Mouse (Mus musculus) intestine, postnatal 0 days (tissue): ENCODE results near the gene Zfp69. TPM values are rescaled to one million over a fixed set of nuclear protein-coding genes. Genes with fewer than 3 reads are reported as not detected.

Experiments used
- ATAC-seq: fragments of 200-750 bp; cut with Nextera tagmentation; 2 replicates; pipeline ENCODE4 v1.8.0; 2017; ENCODE audit warnings: mild to moderate bottlenecking, moderate TSS enrichment, moderate library complexity
- H3K27ac ChIP-seq: fragments of 300-500 bp; sonication (generic); 2 replicates; pipeline ENCODE4 v1.5.1; 2014; ENCODE audit warnings: mild to moderate bottlenecking, low read depth, low read length, moderate library complexity
- H3K27me3 ChIP-seq: fragments of 300-500 bp; sonication (generic); replicated peaks from 2 replicates; pipeline ENCODE4 v1.6.1; 2014; ENCODE audit warnings: low read length, mixed read lengths; ENCODE audit not compliant: control insufficient read depth, insufficient read depth
- H3K36me3 ChIP-seq: fragments of 300-500 bp; sonication (generic); 2 replicates; pipeline ENCODE4 v1.6.1; 2014; ENCODE audit warnings: mild to moderate bottlenecking, moderate library complexity; ENCODE audit not compliant: control insufficient read depth, insufficient read depth
- H3K4me1 ChIP-seq: fragments of 300-500 bp; sonication (generic); replicated peaks from 2 replicates; pipeline ENCODE4 v1.6.1; 2014; ENCODE audit warnings: antibody characterized with exemption, low read length, mixed read lengths; ENCODE audit not compliant: control insufficient read depth, insufficient read depth
- H3K4me2 ChIP-seq: fragments of 300-500 bp; sonication (generic); replicated peaks from 2 replicates; pipeline ENCODE4 v1.6.1; 2014; ENCODE audit warnings: low read depth, mild to moderate bottlenecking, moderate library complexity
- H3K4me3 ChIP-seq: fragments of 300-500 bp; sonication (generic); 2 replicates; pipeline ENCODE4 v1.5.1; 2014; ENCODE audit warnings: low read depth, low read length
- H3K9ac ChIP-seq: fragments of 300-500 bp; sonication (generic); 2 replicates; pipeline ENCODE4 v1.6.1; 2014; ENCODE audit warnings: mild to moderate bottlenecking, low read depth, low read length
- H3K9me3 ChIP-seq: fragments of 300-500 bp; sonication (generic); 2 replicates; pipeline ENCODE4 v1.6.1; 2016; ENCODE audit warnings: mixed run types; ENCODE audit not compliant: control insufficient read depth
- CTCF ChIP-seq: sonication (generic); IDR thresholded peaks from 2 replicates; pipeline ENCODE4 v1.5.1; 2016; ENCODE audit warnings: low read depth, mild to moderate bottlenecking, control low read depth, antibody characterized with exemption, moderate library complexity
- WGBS: fragments of 180-500 bp; shearing (Covaris S2); extraction: QIAGEN DNeasy Blood & Tissue Kit; methylation state at CpG from one replicate; pipeline ENCODE4 v1.1.7; 2014; 5-methylcytosine and 5-hydroxymethylcytosine counted together
- polyA plus RNA-seq: library from polyadenylated mRNA; unstranded; fragments of >200 nt; fragmentation: Nextera tagmentation; extraction: Ambion mirVana; gene quantifications from 2 replicates; pipeline ENCODE4 v1.2.1, GENCODE M21; 2015

The Zfp69 gene
- polyA plus RNA-seq, 1 experiment from 2014 or later, result 2.2 TPM

GRCm38 (mm10) chr4:120948938-120949337, 2.6 kb downstream of the Zfp69 start:
- no peaks in the 10 kb centered on the region for H3K4me1 ChIP-seq
- no peak for TF ChIP-seq CTCF
- no peak overlapping the region for H3K9ac ChIP-seq
- H3K4me2 ChIP-seq, result no peak overlapping the region
- H3K4me3 ChIP-seq, result no peak overlapping the region
- 59% methylated on average over 3 of the region's 3 CpGs for WGBS
- H3K36me3 ChIP-seq, result peaks cover 14% of the 10 kb centered on the region
- H3K27me3 ChIP-seq, result no peaks in the 10 kb centered on the region
- no peaks in the 10 kb centered on the region for H3K9me3 ChIP-seq
- H3K27ac ChIP-seq, result no peak overlapping the region
- ATAC-seq, result no peak

DNA sequence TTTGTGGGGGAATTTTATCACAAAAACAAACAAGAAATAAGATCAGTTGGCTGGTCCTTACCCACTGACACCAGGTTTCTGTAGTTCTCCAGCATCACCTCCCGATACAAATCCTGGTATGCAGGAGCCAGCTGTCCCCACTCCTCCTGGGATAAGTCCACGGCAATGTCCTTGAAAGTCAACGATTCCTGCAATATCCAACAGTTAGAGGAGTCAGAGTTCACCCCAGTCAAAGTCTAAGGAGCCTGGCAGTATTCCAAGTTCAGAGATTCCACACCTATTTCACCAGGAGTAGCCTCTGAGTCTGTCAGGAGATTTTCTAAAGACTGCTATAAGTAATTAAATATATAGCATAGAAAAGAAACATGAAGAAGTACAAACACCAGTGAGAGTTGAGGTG, 16.5 kb downstream of the Zfp69 start:
- TF ChIP-seq CTCF, result no peak
- peaks cover 17% of the 10 kb centered on the region; the same call in 1 of the 2 replicates for H3K36me3 ChIP-seq
- H3K4me3 ChIP-seq, result no peak overlapping the region
- no peak overlapping the region for H3K9ac ChIP-seq
- no peaks in the 10 kb centered on the region for H3K27me3 ChIP-seq
- H3K9me3 ChIP-seq, result no peaks in the 10 kb centered on the region
- H3K4me1 ChIP-seq, result no peaks in the 10 kb centered on the region
- WGBS, result 40% methylated on average over 3 of the region's 3 CpGs
- no peak overlapping the region for H3K27ac ChIP-seq
- no peak overlapping the region for H3K4me2 ChIP-seq
- ATAC-seq, result peak; percentile 54

- no peak for TF ChIP-seq CTCF
- no peak overlapping the region for H3K4me2 ChIP-seq
- 99% methylated on average over 18 of the region's 18 CpGs for WGBS
- H3K27ac ChIP-seq, result no peak overlapping the region
- H3K27me3 ChIP-seq, result no peaks in the 10 kb centered on the region
- H3K9ac ChIP-seq, result no peak overlapping the region
- peaks cover 17% of the 10 kb centered on the region; the same call in 1 of the 2 replicates for H3K36me3 ChIP-seq
- ATAC-seq, result no peak
- no peaks in the 10 kb centered on the region for H3K9me3 ChIP-seq
- no peaks in the 10 kb centered on the region for H3K4me1 ChIP-seq
- H3K4me3 ChIP-seq, result no peak overlapping the region
Measured at GRCm38 (mm10) chr4:120930736-120931135, 20.8 kb downstream of the Zfp69 start.

- Histone ChIP-seq H3K9me3 (no peaks in the 10 kb centered on the region), H3K36me3 (peaks cover 11% of the 10 kb centered on the region; the same call in 1 of the 2 replicates), H3K27ac (no peak overlapping the region), H3K27me3 (no peaks in the 10 kb centered on the region), H3K4me3 (no peak overlapping the region), H3K4me1 (no peaks in the 10 kb centered on the region; the same call in 1 of the 2 replicates), H3K9ac (no peak overlapping the region), H3K4me2 (no peak overlapping the region)
- TF ChIP-seq CTCF, result peak; percentile 33
- ATAC-seq, result no peak
- WGBS, result 79% methylated on average over 3 of the region's 3 CpGs
Measured at GRCm38 (mm10) chr4:120928686-120929085, 22.8 kb downstream of the Zfp69 start.

DNA sequence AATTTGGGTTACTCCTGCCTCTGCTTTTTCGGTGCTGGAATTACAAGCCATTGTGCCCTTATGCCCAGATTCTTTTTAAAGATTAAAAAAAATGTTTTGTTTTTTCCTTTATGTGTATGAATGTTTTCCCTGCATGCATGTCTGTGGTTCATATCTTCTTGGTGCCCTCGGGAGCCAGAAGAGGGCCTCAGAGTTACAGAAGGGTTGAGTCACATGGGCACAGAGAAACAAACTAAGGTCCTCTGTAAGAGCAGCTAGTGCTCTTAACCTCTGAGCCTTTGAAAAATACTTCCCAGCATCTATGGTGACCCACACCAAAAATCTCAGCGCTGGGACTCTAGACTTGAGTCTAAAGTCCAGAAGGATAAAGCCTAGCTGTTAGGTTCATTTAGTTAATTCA, 26.1 kb downstream of the Zfp69 start:
- peak overlapping the region; percentile 68 for H3K4me2 ChIP-seq
- ATAC-seq, result peak; percentile 66
- H3K9ac ChIP-seq, result peak overlapping the region; percentile 63
- TF ChIP-seq CTCF, result peak; percentile 64
- H3K27me3 ChIP-seq, result no peaks in the 10 kb centered on the region
- H3K36me3 ChIP-seq, result peaks cover 16% of the 10 kb centered on the region
- 12% methylated on average over 3 of the region's 3 CpGs for WGBS
- H3K9me3 ChIP-seq, result no peaks in the 10 kb centered on the region
- peak overlapping the region; percentile 54 for H3K4me3 ChIP-seq
- H3K27ac ChIP-seq, result peak overlapping the region; percentile 95
- H3K4me1 ChIP-seq, result no peaks in the 10 kb centered on the region; the same call in 1 of the 2 replicates

DNA sequence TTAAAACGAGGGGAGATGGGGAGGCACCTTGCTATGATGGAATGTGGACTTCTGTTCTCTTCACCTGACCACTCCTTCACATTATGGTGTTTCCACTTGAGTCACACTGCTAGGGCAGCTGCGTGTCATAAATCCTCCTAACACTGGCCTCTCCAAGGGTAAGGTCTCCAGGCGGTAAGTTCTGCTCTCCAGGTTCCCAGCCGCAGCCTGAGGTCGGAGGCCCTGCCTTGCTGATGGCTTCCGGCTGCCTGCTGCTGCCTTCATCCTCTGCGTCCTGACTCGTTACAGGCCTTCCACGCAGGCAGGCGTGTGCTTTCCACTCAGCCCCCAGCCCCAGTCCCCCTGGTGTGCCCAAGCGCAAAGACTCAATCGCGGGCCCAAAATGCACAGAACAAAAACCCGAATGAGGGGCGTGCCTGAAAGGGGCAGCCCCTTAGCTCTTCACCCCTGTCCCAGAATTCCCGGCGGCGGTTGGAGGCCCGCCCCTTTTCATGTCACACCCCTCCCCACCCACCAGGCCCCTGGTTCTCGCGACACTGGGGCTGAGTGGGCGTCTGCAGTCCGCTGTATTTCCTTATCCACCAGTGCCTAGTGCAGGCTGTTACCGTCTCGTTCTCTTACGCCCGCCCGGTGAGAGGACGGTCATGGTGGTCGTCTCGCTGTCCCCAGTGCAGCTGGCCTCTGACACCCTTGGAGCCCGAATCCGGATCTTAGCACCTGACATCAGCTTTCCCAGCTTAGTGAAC, 26.8 kb downstream of the Zfp69 start, which contains the start of gene Exo5:
Exo5 (minus strand) TSS at position 464 of the 746 bp plus-strand sequence.
- H3K9me3 ChIP-seq, result no peaks in the 10 kb centered on the region
- H3K9ac ChIP-seq, result peak within 1 kb of the TSS; percentile 63
- under 1% methylated on average over 33 of the region's 33 CpGs for WGBS
- peak within 1 kb of the TSS; percentile 68 for H3K4me2 ChIP-seq
- H3K4me3 ChIP-seq, result peak within 1 kb of the TSS; percentile 54
- 0 out of 2 replicates have a peak, but pooled peaks have one; percentile 1 for TF ChIP-seq CTCF
- no peaks in the 10 kb centered on the region for H3K27me3 ChIP-seq
- ATAC-seq, result peak; percentile 97
- peak within 1 kb of the TSS; percentile 95 for H3K27ac ChIP-seq
- peaks cover 16% of the 10 kb centered on the region for H3K36me3 ChIP-seq
- no peaks in the 10 kb centered on the region; the same call in 1 of the 2 replicates for H3K4me1 ChIP-seq
